Mouse (Mus musculus) left cerebral cortex, adult 18-20 months (tissue): Measurements from ENCODE around the gene Scamp4. TPM values are rescaled to one million over a fixed set of nuclear protein-coding genes. Genes with fewer than 3 reads are reported as not detected.
"Not testable (repeated sequence)": the region's sequence is repeated elsewhere in the genome, so short reads cannot be mapped to it uniquely, and the experiment has no call there.

Experiments used
- DNase-seq, 2 experiments: peaks; one replicate each; pipeline ENCODE4 v3.0.0; 2021 to 2022; ENCODE audit warnings: low spot score in 2 of 2, mixed read lengths in 1 of 2
- total RNA-seq, 2 experiments: library from RNA; stranded (reverse); gene quantifications; 2 replicates each; pipeline ENCODE4 v1.2.3; 2021

The Scamp4 gene
- total RNA-seq, 2 experiments from 2014 or later: 49.1 to 50.5 TPM

DNA sequence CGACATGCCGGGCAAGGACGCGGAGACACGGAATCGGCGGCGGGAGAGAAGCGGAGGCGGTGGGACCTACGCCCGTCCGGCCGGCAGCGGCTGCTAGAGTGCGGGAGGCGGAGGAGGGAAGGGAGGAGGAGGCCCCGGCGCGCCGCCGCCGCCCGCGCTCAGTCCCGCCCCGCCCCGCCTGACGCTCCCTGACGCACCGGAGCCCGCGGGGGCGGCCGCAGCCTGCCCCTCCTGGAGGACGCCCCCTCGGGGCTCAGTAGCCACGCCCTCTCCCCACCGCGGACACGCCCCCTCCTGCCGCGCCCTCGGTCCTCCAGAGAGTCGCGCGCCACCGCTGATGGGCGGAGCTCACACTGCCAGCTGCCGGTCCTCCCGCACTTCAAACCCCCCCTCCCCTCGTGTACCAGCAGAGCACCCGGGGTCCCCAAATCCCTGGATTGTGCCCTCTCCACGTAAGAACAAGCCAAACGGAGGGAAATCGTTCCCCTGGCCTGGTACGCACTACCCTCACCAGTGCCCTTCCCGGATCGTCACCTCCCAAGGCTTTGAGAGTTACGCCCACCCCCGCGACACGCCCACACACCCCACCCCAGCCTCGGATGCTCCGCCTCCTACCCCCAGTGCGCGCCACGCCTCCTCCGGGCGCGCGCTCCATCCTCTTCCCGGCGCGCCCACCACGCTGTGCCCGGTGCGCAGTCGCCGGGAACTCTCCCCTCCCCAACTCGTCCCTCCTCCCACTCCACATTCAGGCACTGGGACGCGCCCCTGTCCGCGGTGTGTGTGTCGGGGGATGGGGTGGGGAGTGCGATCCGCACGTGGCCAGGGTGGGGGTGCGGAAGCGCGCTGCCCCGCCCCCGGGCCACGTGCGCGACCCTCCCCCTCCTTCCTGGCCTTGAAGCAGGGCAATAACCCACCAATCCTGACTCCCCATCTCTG, 25.2 kb upstream of the Scamp4 start, which contains the start of gene Klf16:
Gene Klf16 (minus strand): TSS at position 127 of the 936 bp plus-strand sequence.
- DNase-seq: peak; percentile 91 to 95

DNA sequence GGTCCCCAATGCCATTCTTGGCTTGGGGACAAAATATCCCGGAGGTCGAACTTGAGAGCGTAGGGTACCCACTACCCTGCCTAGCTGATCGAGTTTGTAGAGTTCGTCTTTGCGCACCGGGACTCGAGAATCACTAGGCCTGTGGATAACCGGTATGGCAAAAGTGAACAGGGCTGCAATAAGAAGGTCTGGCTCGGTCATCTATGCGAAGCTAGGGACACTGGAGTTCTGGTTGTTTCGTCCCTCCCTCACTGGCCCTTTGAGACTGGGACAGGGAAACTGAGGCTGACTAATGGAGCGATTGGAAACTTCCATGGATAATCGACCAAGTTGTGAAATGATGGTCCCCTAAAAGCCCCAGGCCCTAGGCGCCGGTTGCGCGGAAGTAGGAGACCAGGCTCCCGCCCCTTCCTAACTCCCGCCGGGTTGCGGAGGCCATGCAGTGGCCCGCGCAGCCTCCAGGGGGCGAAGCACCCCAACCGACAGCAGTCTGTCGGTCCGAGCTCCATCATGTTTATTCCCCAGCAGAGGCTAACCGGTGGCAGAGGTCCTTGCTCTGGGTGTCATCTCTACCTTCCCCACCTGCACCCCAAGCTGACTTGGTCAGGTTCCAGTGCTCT, 24.4 kb upstream of the Scamp4 start:
- peak; percentile 56 to 69 for DNase-seq

DNA sequence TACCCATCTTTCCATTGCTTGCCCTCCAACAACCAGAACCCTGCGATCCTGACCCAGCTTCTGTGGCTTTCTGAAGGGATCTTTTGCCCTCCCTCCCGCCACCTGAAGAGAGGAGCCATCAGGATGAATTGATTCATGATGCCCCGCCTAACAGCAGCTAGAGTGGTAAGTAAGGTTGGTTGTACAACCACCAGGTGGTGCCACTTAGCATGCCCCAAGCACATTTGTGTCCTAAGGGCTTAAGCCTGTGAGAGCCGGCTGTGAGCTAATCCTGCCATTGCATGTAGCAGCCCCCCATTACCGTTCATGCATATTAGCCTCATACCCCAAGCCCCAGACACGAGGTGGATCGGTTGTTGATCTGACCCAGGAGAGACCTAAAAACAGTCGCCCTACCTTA, 23.8 kb upstream of the Scamp4 start:
- DNase-seq: peak in 1 of 2 experiments; percentile 41

DNA sequence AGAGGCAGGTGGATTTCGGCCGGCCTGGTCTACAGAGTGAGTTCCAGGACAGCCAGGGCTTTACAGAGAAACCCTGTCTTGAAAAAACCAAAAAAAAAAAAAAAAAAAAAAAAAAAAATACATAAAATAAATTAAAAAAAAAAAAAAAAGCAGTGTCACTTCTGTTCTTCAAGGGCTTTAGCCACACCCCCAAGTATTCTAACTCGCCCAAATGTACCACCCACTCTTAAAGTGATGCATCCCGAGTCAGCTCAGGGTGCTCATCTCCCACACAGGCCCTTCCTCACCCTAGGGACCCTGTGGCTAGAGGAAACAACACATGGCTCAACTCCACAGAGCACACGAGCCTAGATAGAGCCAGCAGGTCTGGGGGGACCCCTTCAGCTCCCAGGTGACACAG, 19.6 kb upstream of the Scamp4 start:
- no peak for DNase-seq

DNA sequence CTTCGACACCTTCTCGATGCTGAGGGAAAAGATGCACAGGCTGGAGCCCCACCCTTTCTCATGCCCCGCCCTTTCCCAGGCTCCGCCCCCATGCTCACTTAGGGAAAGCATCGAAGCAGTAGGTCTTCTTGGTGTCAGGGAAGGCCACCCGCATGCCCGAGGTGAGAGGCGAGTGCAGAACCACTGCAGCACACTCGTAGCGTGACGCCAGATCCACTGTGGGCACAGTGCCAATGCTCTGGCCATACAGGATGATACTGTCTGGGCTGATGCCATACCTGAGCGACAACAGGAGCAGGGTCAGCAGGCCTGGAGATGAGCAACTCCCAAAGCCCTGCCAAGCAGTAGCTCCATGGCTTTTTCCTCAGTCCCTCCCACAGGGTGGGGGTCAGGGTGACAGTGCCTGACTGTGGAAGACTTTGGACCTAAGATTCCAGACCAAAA, 18.6 kb upstream of the Scamp4 start:
- DNase-seq: no peak

DNA sequence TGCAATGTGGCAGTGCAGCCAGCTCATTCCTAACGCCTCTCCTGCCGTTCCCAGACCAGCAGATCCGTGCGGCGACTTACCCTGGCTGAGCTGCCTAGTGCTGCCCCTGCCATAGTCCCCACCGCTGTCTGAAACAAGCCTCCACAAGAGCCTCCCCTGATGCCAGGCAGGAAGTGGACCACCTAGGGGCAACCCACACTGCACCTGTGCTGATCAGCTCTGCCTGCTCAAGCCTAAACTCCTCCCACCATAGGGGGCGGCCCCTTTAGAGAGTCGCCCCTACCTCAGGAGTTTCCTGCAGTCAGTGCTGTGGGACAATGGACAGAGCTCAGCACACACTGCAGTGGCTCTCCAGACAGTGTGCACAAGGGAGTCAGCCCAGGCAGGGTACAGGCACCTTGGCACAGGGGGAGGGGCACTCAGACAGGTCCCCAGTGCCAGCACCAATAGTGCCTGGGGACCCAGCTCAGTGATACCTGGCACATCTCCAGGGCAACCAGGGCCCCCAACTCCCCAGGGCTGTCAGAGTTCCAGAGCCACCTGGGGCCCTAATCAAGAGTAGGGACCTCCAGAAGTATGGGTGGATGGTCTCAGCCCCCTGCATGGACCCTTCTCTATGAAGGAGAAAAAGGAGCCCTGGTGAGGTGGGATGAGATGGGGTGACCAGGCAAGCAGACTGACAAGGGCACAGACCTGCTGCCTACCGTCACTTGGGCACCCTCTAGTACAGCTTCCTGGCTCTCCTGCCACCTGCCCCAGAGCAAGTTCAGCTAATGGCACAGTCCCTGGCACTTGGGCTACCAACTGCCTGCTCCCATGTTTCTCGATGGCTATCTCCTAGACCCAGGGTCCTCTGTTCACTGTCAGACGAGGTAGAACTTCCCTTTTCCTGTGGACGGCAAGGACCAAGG, 17.8 kb upstream of the Scamp4 start:
- DNase-seq: no peak

DNA sequence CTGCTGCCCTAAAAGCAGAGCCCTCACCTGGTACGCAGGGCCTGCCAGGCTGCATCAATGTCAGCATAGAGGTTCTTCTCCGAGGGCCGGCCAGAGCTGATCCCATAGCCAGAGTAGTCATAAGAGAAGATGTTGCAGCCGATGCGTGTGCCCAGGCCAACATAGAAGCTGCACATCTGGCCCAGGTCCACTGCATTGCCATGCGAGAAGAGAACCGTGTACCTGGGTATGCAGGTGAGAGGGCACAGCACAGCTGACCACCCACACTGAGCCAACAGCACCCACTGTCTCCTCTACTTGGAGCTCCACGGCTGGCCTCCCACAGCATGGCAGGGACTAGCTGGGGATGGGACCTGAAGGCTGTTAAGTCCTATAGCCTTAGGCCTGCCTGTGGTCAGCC, 17.1 kb upstream of the Scamp4 start:
- DNase-seq: no peak

DNA sequence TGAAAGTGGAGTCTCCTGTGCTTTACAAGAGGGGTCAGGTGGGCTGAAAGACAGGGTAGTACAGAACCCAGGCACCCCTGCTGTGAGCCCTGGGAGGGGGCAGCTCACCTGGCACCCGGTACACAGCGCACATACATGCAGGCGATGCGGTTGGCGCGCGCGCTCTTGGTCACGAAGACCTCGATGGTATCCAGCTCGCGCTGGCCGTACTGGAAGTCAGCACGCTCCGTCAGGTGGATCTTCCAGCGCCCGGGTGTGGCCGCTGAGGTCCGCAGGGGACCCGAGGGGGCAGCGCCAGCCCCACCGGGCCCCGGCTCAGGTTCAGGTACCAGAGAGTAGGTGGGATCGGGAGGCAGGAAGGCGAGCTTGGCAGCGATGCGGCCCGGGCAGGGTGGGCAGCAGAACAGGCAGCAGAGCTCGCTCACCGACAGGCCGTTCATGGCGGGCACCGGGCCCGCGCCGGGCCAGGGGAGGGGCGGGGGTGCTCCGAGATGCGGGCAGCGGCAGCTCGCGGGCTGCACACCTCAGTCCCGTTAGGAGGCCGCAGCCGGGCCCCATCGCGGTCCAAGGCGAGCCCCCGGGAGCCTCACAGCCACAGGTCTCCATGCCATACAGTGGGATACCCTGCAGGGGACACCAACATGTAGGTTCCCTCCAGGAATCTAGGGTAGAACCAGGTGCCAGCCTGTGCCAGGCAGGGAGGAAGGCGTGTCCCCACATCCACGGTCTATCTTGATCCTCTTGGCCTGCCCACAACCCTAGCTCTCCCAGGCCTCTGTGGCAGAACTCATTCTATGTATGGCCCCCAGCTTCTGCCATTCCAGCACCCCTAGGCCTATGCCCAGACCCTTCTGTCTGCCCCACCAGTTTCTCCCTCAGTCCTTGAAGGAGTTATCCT, 16.0 kb upstream of the Scamp4 start:
- no peak for DNase-seq

DNA sequence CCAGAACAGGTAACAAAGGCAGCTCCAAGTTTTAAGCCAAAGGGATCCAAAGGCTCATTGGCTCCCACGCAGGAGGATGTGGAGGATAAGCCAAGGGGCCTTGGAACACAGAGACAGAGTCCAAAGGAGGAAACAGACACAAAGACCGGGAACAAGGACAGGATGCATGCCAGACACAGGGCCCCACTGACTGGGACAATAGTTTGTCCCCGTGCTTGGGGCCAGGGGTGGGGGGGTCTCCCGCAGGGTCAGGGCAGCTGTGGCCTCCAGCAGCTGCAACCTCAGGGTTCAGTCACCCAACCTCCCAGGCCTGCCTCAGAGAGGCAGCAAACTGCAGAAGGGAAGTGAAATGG, 15.4 kb upstream of the Scamp4 start:
- DNase-seq: no peak

DNA sequence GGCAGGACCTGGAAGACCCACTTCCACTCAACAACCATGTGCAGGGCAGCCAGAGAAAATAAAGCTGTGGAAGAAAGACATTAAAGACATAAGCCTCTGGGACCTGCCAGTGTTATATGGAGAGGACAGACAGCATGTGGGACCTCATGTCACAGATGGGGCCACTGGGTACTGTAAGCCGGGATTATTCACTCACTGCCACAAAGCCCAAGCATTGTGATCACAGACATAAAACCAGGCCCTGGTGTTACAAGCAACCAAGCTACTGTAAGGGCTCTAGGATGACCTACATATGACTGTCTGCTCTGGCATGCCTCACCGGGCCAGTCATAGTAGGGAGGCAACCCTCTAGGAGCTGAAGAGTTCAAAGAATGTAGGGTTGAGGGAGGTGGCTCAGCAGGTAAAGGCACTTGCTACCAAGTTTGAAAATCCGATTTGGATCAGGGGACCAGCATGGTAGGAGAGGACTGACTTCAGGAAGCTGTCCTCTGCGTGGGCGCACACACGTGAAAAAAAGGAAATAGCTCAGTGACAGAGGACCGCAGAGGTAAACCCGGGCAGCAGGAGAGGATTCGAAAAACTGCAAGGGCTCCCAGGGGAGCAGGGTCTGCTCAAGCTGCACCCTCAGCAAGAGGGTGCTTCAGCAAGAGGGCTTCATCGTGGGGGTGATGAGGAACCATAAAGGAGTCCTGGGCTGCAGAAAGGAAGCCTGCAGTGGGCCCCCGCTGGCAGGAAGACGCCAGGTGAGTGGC, 13.4 kb upstream of the Scamp4 start:
- peak in 1 of 2 experiments; percentile 29 for DNase-seq

DNA sequence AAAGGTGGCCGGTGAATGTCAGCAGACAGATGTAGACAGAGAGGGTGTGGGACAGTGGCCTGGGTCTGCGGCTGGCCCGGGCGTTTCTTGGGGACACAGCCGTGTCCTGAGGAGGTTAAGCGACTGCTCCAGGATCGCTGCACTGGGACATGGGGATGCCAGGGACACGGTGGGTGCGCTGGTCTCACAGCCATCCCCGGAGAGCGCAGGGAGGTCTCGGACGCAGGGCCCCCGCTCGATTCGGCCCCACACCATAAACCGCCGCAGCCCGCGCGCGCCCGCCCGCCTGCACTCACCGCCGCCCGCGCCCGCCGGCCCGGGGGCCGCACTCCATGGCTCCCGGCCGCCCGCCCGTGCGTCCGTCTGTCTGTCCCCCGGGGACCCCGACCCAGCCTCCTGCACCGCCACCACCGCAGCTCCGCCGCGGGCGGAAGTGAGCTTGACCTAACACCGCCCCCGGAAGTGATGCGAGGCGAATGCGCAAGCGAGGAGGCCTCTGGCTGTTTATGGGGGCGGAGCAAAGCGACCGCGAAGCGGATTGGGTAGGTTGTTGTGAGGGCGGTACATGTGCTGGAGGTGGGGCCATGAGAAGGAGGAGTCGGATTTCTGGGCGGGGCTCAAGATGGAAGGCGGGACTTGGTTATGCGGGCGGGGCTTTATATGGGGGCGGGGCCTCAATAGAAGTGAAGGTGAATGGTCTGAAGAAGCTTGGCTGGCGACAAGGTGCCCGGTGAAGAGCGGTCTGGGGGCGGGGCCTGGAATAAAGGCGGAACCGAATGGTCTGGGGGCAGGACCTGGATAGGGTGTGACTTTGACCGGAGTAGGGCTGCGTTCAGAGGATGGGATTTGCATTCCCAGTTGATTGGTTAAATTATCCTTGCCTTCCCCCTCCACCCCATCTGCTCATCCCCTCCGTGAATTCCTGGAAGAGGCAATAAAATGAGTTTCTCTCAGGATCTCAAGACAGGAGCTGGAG, 12.5 kb upstream of the Scamp4 start, which contains the start of gene Abhd17a:
Gene Abhd17a (minus strand): TSS at position 463 of the 976 bp plus-strand sequence.
- DNase-seq: peak; percentile 93 to 95

DNA sequence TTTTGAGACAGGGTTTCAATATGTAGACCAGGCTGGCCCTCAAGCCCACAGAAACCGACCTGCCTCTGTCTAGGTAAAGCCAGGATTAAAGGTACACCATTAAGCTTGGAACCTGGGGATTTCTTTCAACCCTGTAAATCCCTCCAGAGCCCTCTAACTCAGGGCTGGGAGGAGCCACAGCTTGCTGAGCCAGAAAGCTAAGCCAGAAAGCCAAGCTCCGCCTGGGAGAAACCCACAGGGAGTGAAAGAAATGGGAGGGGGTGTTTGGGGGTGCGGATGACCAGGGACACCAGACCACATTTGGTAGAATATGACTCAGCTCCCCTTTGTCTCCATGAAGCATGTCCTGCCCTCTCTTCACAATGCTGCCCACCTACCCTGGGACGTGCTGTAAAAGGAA, 6.4 kb upstream of the Scamp4 start:
- DNase-seq: no peak

DNA sequence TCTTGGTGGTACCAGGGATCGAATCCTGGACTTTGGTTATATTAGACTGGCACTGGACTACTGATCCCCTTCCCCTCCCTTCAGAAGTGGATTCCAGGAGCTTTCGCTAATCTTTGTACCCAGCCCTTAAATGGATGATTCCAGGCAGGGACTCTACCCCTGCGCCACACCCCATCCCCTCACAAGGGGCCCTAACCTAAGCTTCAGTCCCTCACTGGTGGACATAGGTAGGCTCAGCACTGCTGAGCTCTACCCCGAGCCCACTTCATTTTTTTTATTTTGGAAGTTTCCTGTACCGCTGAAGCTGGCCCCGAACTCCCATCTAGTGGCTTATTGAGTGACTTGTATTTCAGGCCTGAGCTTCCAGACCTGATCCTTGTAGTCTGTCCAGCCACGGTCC, 692 bp downstream of the Scamp4 start:
- DNase-seq: no peak

DNA sequence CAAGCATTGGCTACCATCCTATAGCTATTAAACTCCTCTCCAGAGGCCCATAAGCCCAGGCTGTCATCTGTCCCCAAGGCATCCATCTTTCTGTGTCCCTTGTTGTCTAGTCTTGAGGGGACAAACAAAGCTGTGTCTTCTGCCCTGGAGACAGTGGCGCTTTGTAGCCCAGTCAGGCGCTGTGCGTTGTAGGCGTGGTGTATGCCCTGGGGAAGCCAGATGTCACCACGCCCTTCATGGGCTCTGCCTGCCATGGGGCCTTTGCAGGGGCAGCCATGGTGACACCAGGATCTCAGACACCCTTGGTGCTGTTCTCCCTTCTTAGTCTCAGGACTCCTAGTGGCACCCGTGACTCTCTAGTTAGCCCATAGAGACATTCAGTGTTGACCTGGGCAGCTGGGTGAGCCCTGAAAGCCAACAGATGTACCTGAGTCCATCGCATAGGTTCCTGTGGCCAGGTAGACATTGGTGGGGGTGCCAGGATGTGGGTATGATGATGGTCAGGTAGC, 1.4 kb downstream of the Scamp4 start:
- DNase-seq: no peak

DNA sequence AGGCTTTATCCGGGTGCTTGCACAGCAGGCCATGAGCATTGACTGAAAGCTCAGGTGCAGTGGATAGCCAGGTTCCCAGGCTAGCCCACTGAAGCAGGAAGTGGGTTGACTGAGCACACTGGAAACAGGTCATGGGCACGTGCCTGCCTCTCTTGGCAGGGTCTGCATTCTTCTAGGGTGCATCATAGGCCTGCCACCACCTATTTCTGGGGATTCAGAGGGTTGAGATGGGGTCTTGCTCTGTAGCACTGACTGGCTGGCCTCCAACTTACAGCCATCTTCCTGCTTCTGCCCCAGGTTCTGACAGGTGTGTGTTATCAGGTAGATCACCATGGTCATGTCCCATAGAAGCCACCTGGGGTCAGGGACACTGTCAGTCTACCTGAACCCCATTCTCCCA, 2.3 kb downstream of the Scamp4 start:
- no peak for DNase-seq

DNA sequence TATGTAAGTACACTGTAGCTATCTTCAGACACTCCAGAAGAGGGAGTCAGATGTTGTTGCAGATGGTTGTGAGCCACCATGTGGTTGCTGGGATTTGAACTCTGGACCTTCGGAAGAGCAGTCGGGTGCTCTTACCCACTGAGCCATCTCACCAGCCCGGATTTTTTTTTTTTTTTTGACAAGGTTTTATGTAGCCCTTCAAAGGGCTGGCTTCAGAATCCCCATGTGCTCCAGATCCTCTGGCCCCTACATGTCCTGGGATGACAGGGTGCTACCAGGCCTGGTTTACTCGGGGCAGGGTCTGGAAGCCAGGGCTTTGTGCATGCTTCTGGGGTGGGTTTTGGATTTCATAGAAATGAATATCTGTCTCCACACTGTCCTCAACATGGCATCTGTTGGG, 3.0 kb downstream of the Scamp4 start, which contains the start of gene Gm49322:
Gene Gm49322 (plus strand): TSS at position 301 of the 400 bp plus-strand sequence.
- DNase-seq: not testable (repeated sequence)

DNA sequence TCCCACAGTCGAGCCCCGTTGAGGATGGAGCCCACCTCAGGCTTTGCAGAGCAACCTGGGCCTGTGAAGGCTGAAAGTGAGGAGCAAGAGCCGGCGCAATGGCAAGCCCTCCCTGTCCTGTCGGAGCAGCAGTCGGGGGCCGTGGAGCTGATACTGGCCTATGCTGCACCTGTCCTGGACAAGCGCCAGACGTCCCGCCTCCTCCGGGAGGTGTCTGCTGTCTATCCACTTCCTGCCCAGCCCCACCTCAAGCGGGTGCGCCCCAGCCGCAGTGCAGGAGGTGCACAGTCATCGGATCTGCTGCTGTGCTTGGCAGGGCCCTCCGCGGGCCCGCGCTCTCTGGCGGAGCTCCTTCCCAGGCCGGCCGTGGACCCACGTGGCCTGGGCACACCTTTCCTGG, 3.6 kb downstream of the Scamp4 start:
- no peak for DNase-seq

DNA sequence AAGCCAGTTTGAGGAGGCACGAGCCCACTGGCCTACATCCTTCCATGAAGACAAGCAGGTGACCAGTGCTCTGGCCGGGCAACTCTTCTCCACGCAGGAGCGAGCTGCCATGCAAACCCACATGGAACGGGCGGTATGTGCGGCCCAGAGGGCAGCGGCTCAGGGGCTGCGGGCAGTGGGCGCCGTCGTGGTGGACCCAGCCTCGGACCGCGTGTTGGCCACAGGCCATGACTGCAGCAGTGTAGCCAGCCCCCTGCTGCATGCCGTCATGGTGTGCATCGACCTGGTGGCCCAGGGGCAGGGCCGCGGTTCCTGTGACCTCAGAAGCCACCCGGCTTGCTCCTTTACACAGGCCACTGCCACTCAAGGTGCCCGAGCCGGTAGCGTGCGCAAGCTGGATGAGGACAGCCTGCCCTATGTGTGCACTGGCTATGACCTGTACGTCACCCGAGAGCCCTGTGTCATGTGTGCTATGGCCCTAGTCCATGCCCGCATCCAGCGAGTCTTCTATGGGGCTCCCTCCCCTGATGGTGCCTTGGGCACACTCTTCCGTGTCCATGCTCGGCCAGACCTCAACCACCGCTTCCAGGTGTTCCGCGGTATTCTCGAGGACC, 4.2 kb downstream of the Scamp4 start:
- no peak for DNase-seq
